Mouse (Mus musculus): ENCODE data around the gene Padi4. TPM values are rescaled to one million over a fixed set of nuclear protein-coding genes. Genes with fewer than 3 reads are reported as not detected.

The Padi4 gene
- total RNA-seq, 1 experiment = 2.1 TPM

DNA sequence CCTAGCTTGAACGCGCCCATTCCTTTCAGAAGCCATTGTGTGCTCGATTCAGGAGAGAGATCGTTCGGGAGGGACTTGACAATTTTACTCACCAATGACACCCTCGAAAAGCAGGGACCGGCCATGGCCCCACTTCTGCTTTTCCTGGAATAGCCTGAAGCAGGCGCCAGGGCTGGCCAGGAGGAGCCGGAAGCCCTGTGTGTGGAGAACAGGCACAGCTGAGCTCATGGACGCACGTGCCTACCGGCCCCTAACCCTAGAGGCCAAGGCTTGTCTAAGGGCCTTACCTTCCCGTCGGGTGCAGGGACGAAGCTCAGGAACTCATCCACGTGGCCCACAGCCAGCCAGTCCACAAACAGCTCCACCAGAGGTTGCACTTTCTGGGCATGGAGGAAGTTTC is 17.0 kb upstream of the Padi4 start:
- Histone ChIP-seq H3K36me3 (ENCODE audit: control insufficient read depth, insufficient read depth, low read length, poor library complexity, severe bottlenecking) (no peaks in the 10 kb centered on the region), H3K9ac (ENCODE audit: insufficient read depth, low read depth, low read length, poor library complexity, severe bottlenecking) (no peak overlapping the region), H3K27ac (ENCODE audit: insufficient read depth, low read depth, low read length, poor library complexity, severe bottlenecking) (no peak overlapping the region), H3K4me1 (ENCODE audit: control insufficient read depth in 2 of 2, insufficient read depth in 2 of 2, low read length in 2 of 2, poor library complexity in 1 of 2) (no peaks in the 10 kb centered on the region), H3K9me3 (ENCODE audit: control insufficient read depth, insufficient read depth, low read depth, low read length) (no peaks in the 10 kb centered on the region), H3K4me3 (ENCODE audit: insufficient read depth in 1 of 2, low read depth in 1 of 2, low read length in 2 of 2, poor library complexity in 1 of 2, severe bottlenecking in 1 of 2) (no peak overlapping the region)
- no peak for TF ChIP-seq ZNF384 (IDR thresholded peaks at IDR 0.05; ENCODE audit: low read depth, low read length)
- TF ChIP-seq MAFK (IDR thresholded peaks at IDR 0.05; ENCODE audit: insufficient read depth, low read depth, low read length) = no peak
- no peak for TF ChIP-seq HCFC1 (IDR thresholded peaks at IDR 0.05; ENCODE audit: borderline replicate concordance, insufficient read depth, low read length)
- TF ChIP-seq CHD2 (IDR thresholded peaks at IDR 0.05; ENCODE audit: low read depth, low read length) = no peak
- no peak for TF ChIP-seq ZC3H11A (IDR thresholded peaks at IDR 0.05; ENCODE audit: borderline replicate concordance, low read depth, low read length)
- in situ Hi-C loops (cut with MboI; ENCODE audit: low sequenced_read_pairs in 2 of 2, unreplicated experiment in 2 of 2) = loop anchor here in 1 of 2 experiments (5.0 kb wide), 1 partner anchor 111 kb away; no protein-coding TSS in a partner anchor
- no peak for DNase-seq (ENCODE audit: low read depth, low spot score)

- in situ Hi-C loops (cut with MboI; ENCODE audit: low sequenced_read_pairs in 2 of 2, unreplicated experiment in 2 of 2) = loop anchor here in 1 of 2 experiments (5.0 kb wide), 1 partner anchor 112 kb away; no protein-coding TSS in a partner anchor
- no peaks in the 10 kb centered on the region for H3K4me1 ChIP-seq (ENCODE audit: control insufficient read depth in 2 of 2, insufficient read depth in 2 of 2, low read length in 2 of 2, poor library complexity in 1 of 2)
- H3K4me3 ChIP-seq (ENCODE audit: insufficient read depth in 1 of 2, low read depth in 1 of 2, low read length in 2 of 2, poor library complexity in 1 of 2, severe bottlenecking in 1 of 2) = no peak overlapping the region
- H3K27ac ChIP-seq (ENCODE audit: insufficient read depth, low read depth, low read length, poor library complexity, severe bottlenecking) = no peak overlapping the region
- no peaks in the 10 kb centered on the region for H3K36me3 ChIP-seq (ENCODE audit: control insufficient read depth, insufficient read depth, low read length, poor library complexity, severe bottlenecking)
- DNase-seq (ENCODE audit: low read depth, low spot score) = no peak
- no peak overlapping the region for H3K9ac ChIP-seq (ENCODE audit: insufficient read depth, low read depth, low read length, poor library complexity, severe bottlenecking)
- no peak for TF ChIP-seq MAFK (IDR thresholded peaks at IDR 0.05; ENCODE audit: insufficient read depth, low read depth, low read length)
- H3K9me3 ChIP-seq (ENCODE audit: control insufficient read depth, insufficient read depth, low read depth, low read length) = no peaks in the 10 kb centered on the region
These were observed 15.9 kb upstream of the Padi4 start for GRCm38 (mm10) chr4:140789983-140790382.

DNA sequence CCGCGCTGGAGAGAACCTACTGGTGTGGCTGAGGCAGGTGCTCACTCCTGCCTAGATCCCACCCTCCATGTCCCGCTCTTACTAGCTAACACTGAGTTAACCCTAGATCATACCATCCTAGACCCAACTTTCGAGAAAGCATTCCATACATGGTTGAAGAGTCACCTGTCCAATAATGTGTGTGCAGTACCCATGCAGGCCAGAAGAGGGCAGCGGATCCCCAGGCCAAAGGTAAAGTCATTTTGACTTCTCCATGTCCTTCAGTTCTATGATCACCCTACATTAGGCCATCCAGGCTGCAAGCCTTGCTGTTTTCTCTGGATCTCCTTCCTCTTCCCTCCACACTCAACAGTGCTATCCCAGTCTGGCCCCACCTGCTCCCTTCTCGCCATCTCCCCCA is 14.9 kb upstream of the Padi4 start:
- DNase-seq (ENCODE audit: low read depth, low spot score) = peak; percentile 79
- no peak overlapping the region for H3K27ac ChIP-seq (ENCODE audit: insufficient read depth, low read depth, low read length, poor library complexity, severe bottlenecking)
- in situ Hi-C loops (cut with MboI; ENCODE audit: low sequenced_read_pairs in 2 of 2, unreplicated experiment in 2 of 2) = no loop called here
- H3K4me1 ChIP-seq (ENCODE audit: control insufficient read depth in 2 of 2, insufficient read depth in 2 of 2, low read length in 2 of 2, poor library complexity in 1 of 2) = no peaks in the 10 kb centered on the region
- H3K9ac ChIP-seq (ENCODE audit: insufficient read depth, low read depth, low read length, poor library complexity, severe bottlenecking) = no peak overlapping the region
- H3K9me3 ChIP-seq (ENCODE audit: control insufficient read depth, insufficient read depth, low read depth, low read length) = no peaks in the 10 kb centered on the region
- no peaks in the 10 kb centered on the region for H3K36me3 ChIP-seq (ENCODE audit: control insufficient read depth, insufficient read depth, low read length, poor library complexity, severe bottlenecking)
- peak overlapping the region in 1 of 2 experiments; percentile 25; a peak in 1 of 4 replicates for H3K4me3 ChIP-seq (ENCODE audit: insufficient read depth in 1 of 2, low read depth in 1 of 2, low read length in 2 of 2, poor library complexity in 1 of 2, severe bottlenecking in 1 of 2)
- no peak for TF ChIP-seq HCFC1 (IDR thresholded peaks at IDR 0.05; ENCODE audit: borderline replicate concordance, insufficient read depth, low read length)
- peak; percentile 69 for TF ChIP-seq ZC3H11A (IDR thresholded peaks at IDR 0.05; ENCODE audit: borderline replicate concordance, low read depth, low read length)

- Histone ChIP-seq H3K36me3 (ENCODE audit: control insufficient read depth, insufficient read depth, low read length, poor library complexity, severe bottlenecking) (no peaks in the 10 kb centered on the region), H3K4me3 (ENCODE audit: insufficient read depth in 1 of 2, low read depth in 1 of 2, low read length in 2 of 2, poor library complexity in 1 of 2, severe bottlenecking in 1 of 2) (no peak overlapping the region), H3K9me3 (ENCODE audit: control insufficient read depth, insufficient read depth, low read depth, low read length) (no peaks in the 10 kb centered on the region), H3K9ac (ENCODE audit: insufficient read depth, low read depth, low read length, poor library complexity, severe bottlenecking) (no peak overlapping the region), H3K4me1 (ENCODE audit: control insufficient read depth in 2 of 2, insufficient read depth in 2 of 2, low read length in 2 of 2, poor library complexity in 1 of 2) (no peaks in the 10 kb centered on the region), H3K27ac (ENCODE audit: insufficient read depth, low read depth, low read length, poor library complexity, severe bottlenecking) (no peak overlapping the region)
- in situ Hi-C loops (cut with MboI; ENCODE audit: low sequenced_read_pairs in 2 of 2, unreplicated experiment in 2 of 2) = no loop called here
- TF ChIP-seq HCFC1 (IDR thresholded peaks at IDR 0.05; ENCODE audit: borderline replicate concordance, insufficient read depth, low read length) (no peak), CHD2 (IDR thresholded peaks at IDR 0.05; ENCODE audit: low read depth, low read length) (no peak), MAFK (IDR thresholded peaks at IDR 0.05; ENCODE audit: insufficient read depth, low read depth, low read length) (no peak), ZC3H11A (IDR thresholded peaks at IDR 0.05; ENCODE audit: borderline replicate concordance, low read depth, low read length) (no peak), ZNF384 (IDR thresholded peaks at IDR 0.05; ENCODE audit: low read depth, low read length) (no peak)
- no peak for DNase-seq (ENCODE audit: low read depth, low spot score)
These were observed 14.2 kb upstream of the Padi4 start for GRCm38 (mm10) chr4:140788264-140788663.

DNA sequence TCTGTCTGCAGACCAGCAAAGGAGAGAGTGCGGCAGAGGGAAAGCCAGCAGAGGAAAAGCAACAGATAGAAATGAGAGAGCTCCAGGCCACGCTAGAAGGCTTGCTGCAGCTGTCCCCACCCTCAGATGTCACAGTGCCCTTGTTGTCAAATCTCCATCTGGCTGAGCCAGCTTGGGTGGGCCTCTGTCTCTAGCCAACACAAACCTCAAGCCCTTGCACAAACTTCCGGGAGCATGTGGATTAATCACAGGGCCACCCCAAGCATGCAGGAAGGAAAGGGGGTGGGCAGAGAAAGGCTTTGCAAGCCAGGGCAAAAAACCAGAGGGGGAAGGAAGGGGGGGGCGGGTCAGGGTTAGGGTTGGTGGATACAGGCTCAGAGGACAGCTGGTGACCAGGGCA is 13.4 kb upstream of the Padi4 start:
- no peak overlapping the region for H3K27ac ChIP-seq (ENCODE audit: insufficient read depth, low read depth, low read length, poor library complexity, severe bottlenecking)
- H3K9me3 ChIP-seq (ENCODE audit: control insufficient read depth, insufficient read depth, low read depth, low read length) = no peaks in the 10 kb centered on the region
- DNase-seq (ENCODE audit: low read depth, low spot score) = no peak
- H3K4me1 ChIP-seq (ENCODE audit: control insufficient read depth in 2 of 2, insufficient read depth in 2 of 2, low read length in 2 of 2, poor library complexity in 1 of 2) = no peaks in the 10 kb centered on the region
- no peaks in the 10 kb centered on the region for H3K36me3 ChIP-seq (ENCODE audit: control insufficient read depth, insufficient read depth, low read length, poor library complexity, severe bottlenecking)
- in situ Hi-C loops (cut with MboI; ENCODE audit: low sequenced_read_pairs in 2 of 2, unreplicated experiment in 2 of 2) = no loop called here
- no peak overlapping the region for H3K9ac ChIP-seq (ENCODE audit: insufficient read depth, low read depth, low read length, poor library complexity, severe bottlenecking)
- TF ChIP-seq ZC3H11A (IDR thresholded peaks at IDR 0.05; ENCODE audit: borderline replicate concordance, low read depth, low read length) (no peak), MAFK (IDR thresholded peaks at IDR 0.05; ENCODE audit: insufficient read depth, low read depth, low read length) (no peak), CHD2 (IDR thresholded peaks at IDR 0.05; ENCODE audit: low read depth, low read length) (no peak)
- H3K4me3 ChIP-seq (ENCODE audit: insufficient read depth in 1 of 2, low read depth in 1 of 2, low read length in 2 of 2, poor library complexity in 1 of 2, severe bottlenecking in 1 of 2) = no peak overlapping the region
